In the genomic region with DNA sequence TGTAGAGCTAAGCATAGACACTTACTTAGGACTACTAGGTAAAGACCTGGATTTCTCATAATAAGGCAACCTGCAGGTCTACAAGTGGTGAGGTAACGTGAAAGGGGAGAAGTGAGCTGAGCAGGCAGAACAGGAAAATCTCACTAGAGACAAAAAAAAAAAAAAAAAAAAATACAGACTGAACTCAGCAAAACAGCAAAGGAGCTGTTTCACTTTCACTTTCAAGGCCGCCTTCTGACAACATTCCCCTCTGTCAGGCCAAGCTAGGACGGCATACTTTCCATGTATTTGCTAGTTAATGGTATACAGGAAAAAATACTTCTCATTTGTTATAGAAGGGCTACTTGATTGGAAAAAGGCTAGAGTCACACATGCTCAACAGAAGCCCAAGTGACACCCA, we compare ENCODE assay signal across 8 mouse cellular contexts. TPM values are rescaled to one million over a fixed set of nuclear protein-coding genes. Genes with fewer than 3 reads are reported as not detected.
DNase-seq lines count a peak whose midpoint lies in the region; ATAC-seq and TF ChIP-seq lines count a peak whose summit lies in the region.

No protein-coding gene starts in this region.

- WGBS in midbrain, postnatal 0 days: 90% methylated on average over 3 of the region's 3 CpGs

- ATAC-seq in midbrain, postnatal 0 days (ENCODE audit: low FRiP score): no peak

- H3K27me3 ChIP-seq in midbrain, postnatal 0 days (ENCODE audit: insufficient read depth, low read length): no peaks in the 10 kb centered on the region

- TF ChIP-seq CTCF in midbrain, postnatal 0 days (IDR thresholded peaks at IDR 0.05): no peak

- H3K36me3 ChIP-seq in midbrain, postnatal 0 days (ENCODE audit: insufficient read depth, low read length): no peaks in the 10 kb centered on the region

- peak; percentile 60 for DNase-seq in adrenal gland, adult 2 months
- no peak for DNase-seq in adrenal gland, postnatal 4 days (ENCODE audit: low spot score in 2 of 2)
- peak; percentile 71 for DNase-seq in adipocyte (ENCODE audit: low spot score)
- peak; percentile 58 for DNase-seq in kidney, postnatal 14 days
- peak; percentile 33 to 40 for DNase-seq in natural killer cell, adult 2 months (ENCODE audit: low spot score in 2 of 2)
- no peak for DNase-seq in frontal cortex, postnatal 14 days (ENCODE audit: low spot score in 2 of 2)
- DNase-seq in cerebellum, postnatal 10 days: no peak
- no peak for DNase-seq in midbrain, postnatal 0 days (ENCODE audit: low spot score)

- H3K4me1 ChIP-seq in midbrain, postnatal 0 days (ENCODE audit: insufficient read depth, low read length): no peaks in the 10 kb centered on the region

- H3K9me3 ChIP-seq in midbrain, postnatal 0 days (ENCODE audit: low read length): no peaks in the 10 kb centered on the region

- H3K4me3 ChIP-seq in midbrain, postnatal 0 days (ENCODE audit: low read depth, low read length): no peak overlapping the region

- H3K4me2 ChIP-seq in midbrain, postnatal 0 days (ENCODE audit: low read depth, low read length, poor library complexity, severe bottlenecking): no peak overlapping the region

- no peak overlapping the region for H3K9ac ChIP-seq in midbrain, postnatal 0 days (replicated peaks; ENCODE audit: low read length, poor library complexity, severe bottlenecking)

- no peak overlapping the region for H3K27ac ChIP-seq in midbrain, postnatal 0 days (ENCODE audit: low read depth, low read length)

RNA-seq across cellular contexts. Expression of a gene that starts 10.0 kb away (rescaled TPM):
- total RNA-seq in adrenal gland, adult 2 months (2021): 100 to 1,000 TPM; 160 to 173 TPM
- 76.8 and 86.1 TPM in 2 replicates for polyA plus RNA-seq in adrenal gland, adult 2 months (2012; rRNA removed)
- total RNA-seq in adrenal gland, postnatal 4 days (2021): 100 to 1,000 TPM; 171 to 179 TPM
- 45.6 and 58.3 TPM in 2 replicates for total RNA-seq in midbrain, postnatal 0 days (2014; rRNA removed)
- polyA plus RNA-seq in midbrain, postnatal 0 days (2015; fragmentation: Nextera tagmentation; extraction: Ambion mirVana): 8.5 and 9.5 TPM in 2 replicates

Comparison
In these comparisons a context has a peak if more than half of its experiments do, and no peak if none do; other contexts are left out.
1. DNase-seq: peak in adrenal gland, adult 2 months (single experiment), adipocyte (single experiment), kidney, postnatal 14 days (single experiment) and natural killer cell, adult 2 months (2 of 2); none in adrenal gland, postnatal 4 days (0 of 2), frontal cortex, postnatal 14 days (0 of 2), cerebellum, postnatal 10 days (0 of 2) and midbrain, postnatal 0 days (single experiment).